Mouse (Mus musculus): ENCODE measurements around the gene Gm21797. TPM values are rescaled to one million over a fixed set of nuclear protein-coding genes. Genes with fewer than 3 reads are reported as not detected.
"Not testable (repeated sequence)": the region's sequence is repeated elsewhere in the genome, so short reads cannot be mapped to it uniquely, and the experiment has no call there.

The Gm21797 gene
- not detected in 2 replicates for polyA plus RNA-seq (2012; rRNA removed)

DNA sequence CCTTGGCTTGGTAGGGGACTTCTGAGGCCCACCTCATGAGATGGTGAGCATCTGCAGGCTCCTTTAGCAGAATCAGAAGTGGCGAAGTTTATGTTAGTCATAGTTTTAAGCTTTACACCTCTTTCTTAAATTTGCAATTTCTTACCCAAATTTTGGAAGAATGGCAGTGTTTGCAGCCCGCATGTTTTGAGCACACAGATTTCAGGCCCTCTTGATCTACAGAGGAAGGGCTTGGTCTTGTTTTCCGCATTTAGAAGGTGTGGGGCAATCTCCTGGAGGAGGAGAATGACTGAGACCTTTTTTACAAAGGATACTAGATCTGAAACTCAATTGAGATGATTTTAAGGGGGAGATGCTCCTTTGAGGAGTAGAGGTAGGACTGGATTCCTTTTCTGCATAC is at the start of gene Gm21797:
TSS of gene Gm21797 (minus strand) at position 101 of the 400 bp plus-strand sequence.
- H3K4me3 ChIP-seq (ENCODE audit: insufficient read depth, low read length); H3K27ac ChIP-seq (ENCODE audit: insufficient read depth, low read length); H3K4me1 ChIP-seq (ENCODE audit: control insufficient read depth, insufficient read depth, low read length): not testable (repeated sequence)

DNA sequence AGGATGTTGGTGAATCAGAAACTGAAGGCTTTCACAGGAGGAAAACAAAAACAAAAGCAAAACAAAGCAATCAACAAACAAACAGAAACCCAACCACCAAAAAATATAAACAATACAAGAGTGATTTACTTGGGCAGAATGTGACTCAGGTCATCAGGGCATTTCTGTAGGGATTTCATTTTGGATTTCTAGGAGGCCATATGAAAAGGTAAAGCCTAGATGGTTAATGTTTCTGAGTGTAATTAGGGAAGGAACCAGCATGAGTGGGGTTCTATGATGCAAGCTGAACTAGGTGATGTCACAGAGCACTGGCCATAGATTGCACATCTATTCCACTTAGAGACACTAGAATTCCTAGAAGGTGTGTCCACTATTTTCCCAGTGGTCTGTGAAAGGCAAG is 29.0 kb upstream of the Gm21797 start, which contains the start of gene Gm20795:
TSS of gene Gm20795 (plus strand) at position 301 of the 400 bp plus-strand sequence.
- H3K4me3 ChIP-seq (ENCODE audit: insufficient read depth, low read length); H3K4me1 ChIP-seq (ENCODE audit: control insufficient read depth, insufficient read depth, low read length): not testable (repeated sequence)

More for the DNA sequence above, 29.0 kb upstream of the Gm21797 start, which contains the start of gene Gm20795:
- not testable (repeated sequence) for H3K27ac ChIP-seq (ENCODE audit: insufficient read depth, low read length)

Other genes with a start within 250 kb of the Gm21797 start
- not detected in 2 replicates for gene Gm21852, start 123.8 kb downstream of the Gm21797 start, polyA plus RNA-seq (2012; rRNA removed)
- gene Gm20795, start 29.1 kb upstream of the Gm21797 start, polyA plus RNA-seq (2012; rRNA removed): not detected in 2 replicates